Mouse (Mus musculus): ENCODE data around the gene Ubtf.

DNA sequence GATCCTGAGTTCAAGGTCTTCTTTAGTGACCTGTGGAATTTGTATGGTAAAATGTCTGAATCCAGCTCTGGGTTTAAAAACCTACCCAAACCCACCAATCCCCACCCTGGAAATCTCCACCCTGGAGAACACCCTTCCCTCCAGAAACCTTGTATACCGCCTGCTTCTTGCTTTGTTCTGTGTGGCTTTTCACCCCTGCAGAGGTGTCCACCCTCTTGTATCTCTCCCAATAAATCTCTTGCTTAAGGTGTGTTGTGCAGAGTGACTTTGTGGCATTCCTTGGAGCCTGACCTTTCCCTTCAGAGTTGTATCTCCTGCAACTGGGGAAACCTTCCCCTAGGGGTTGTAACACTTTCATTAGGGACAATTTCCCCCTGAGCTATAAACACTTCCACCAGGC lies 18.4 kb upstream of the Ubtf start:
- no peak for TF ChIP-seq CTCF (IDR thresholded peaks at IDR 0.05)
- no peak for TF ChIP-seq POLR2A (IDR thresholded peaks at IDR 0.05; ENCODE audit: insufficient read depth, low read depth, low read length)
- no peak for TF ChIP-seq EP300 (IDR thresholded peaks at IDR 0.05; ENCODE audit: insufficient read depth, low read depth, low read length)
